8 mouse cellular contexts compared by ENCODE assay signal in genomic region chr5:136016014-136016876, GRCm38 (mm10). TPM values are rescaled to one million over a fixed set of nuclear protein-coding genes. Genes with fewer than 3 reads are reported as not detected.
DNase-seq lines count a peak whose midpoint lies in the region; ATAC-seq and TF ChIP-seq lines count a peak whose summit lies in the region.

No protein-coding gene starts in this region.

- no peak for ATAC-seq in forebrain, embryonic 13.5 days
- ATAC-seq in forebrain, embryonic 11.5 days (replicated peaks; ENCODE audit: low FRiP score) = no peak
- peak; percentile 41 for ATAC-seq in stomach, embryonic 16.5 days (ENCODE audit: insufficient read depth, low FRiP score)

- no peak for TF ChIP-seq CTCF in kidney, adult 2 months (conservative IDR thresholded peaks at IDR 0.05; ENCODE audit: insufficient read depth, insufficient read length, low read depth, low read length)

- no peak overlapping the region for H3K4me3 ChIP-seq in forebrain, embryonic 13.5 days
- no peak overlapping the region for H3K4me3 ChIP-seq in forebrain, embryonic 11.5 days (ENCODE audit: low read depth, low read length)
- no peak overlapping the region for H3K4me3 ChIP-seq in kidney, adult 2 months (ENCODE audit: insufficient read depth, low read depth, low read length)
- H3K4me3 ChIP-seq in stomach, embryonic 16.5 days (replicated peaks; ENCODE audit: low read length) = no peak overlapping the region

- H3K27me3 ChIP-seq in forebrain, embryonic 13.5 days = no peaks in the 10 kb centered on the region
- H3K27me3 ChIP-seq in forebrain, embryonic 11.5 days (ENCODE audit: control insufficient read depth, insufficient read depth, low read length) = no peaks in the 10 kb centered on the region
- no peaks in the 10 kb centered on the region for H3K27me3 ChIP-seq in kidney, adult 2 months (replicated peaks; ENCODE audit: control insufficient read depth, insufficient read depth, low read length)
- H3K27me3 ChIP-seq in stomach, embryonic 16.5 days (ENCODE audit: control insufficient read depth, insufficient read depth, low read length) = no peaks in the 10 kb centered on the region

- 66% methylated on average over 10 of the region's 10 CpGs for WGBS in forebrain, embryonic 13.5 days
- WGBS in forebrain, embryonic 11.5 days = 87% methylated on average over 10 of the region's 10 CpGs
- WGBS in kidney, adult 2 months = 53% methylated on average over 10 of the region's 10 CpGs
- WGBS in stomach, embryonic 16.5 days = 64% methylated on average over 10 of the region's 10 CpGs

- H3K9me3 ChIP-seq in forebrain, embryonic 13.5 days (replicated peaks) = no peaks in the 10 kb centered on the region
- no peaks in the 10 kb centered on the region for H3K9me3 ChIP-seq in forebrain, embryonic 11.5 days (ENCODE audit: control insufficient read depth, low read length)
- no peaks in the 10 kb centered on the region for H3K9me3 ChIP-seq in stomach, embryonic 16.5 days (replicated peaks; ENCODE audit: control insufficient read depth, low read length)

- peaks cover 46% of the 10 kb centered on the region for H3K36me3 ChIP-seq in forebrain, embryonic 13.5 days (ENCODE audit: poor library complexity, severe bottlenecking)
- H3K36me3 ChIP-seq in forebrain, embryonic 11.5 days (ENCODE audit: control insufficient read depth, insufficient read depth, low read length) = no peaks in the 10 kb centered on the region; the same call in 1 of the 2 replicates
- no peaks in the 10 kb centered on the region; the same call in 1 of the 2 replicates for H3K36me3 ChIP-seq in kidney, adult 2 months (ENCODE audit: control insufficient read depth, insufficient read depth, low read length)
- peaks cover 9% of the 10 kb centered on the region for H3K36me3 ChIP-seq in stomach, embryonic 16.5 days (ENCODE audit: control insufficient read depth, insufficient read depth, low read length)

- peaks cover 16% of the 10 kb centered on the region for H3K4me1 ChIP-seq in forebrain, embryonic 13.5 days
- no peaks in the 10 kb centered on the region for H3K4me1 ChIP-seq in forebrain, embryonic 11.5 days (replicated peaks; ENCODE audit: control insufficient read depth, insufficient read depth, low read length)
- H3K4me1 ChIP-seq in kidney, adult 2 months (ENCODE audit: control insufficient read depth, insufficient read depth, low read length) = 0 out of 2 replicates have a peak, but pooled peaks cover 2% of the 10 kb centered on the region
- H3K4me1 ChIP-seq in stomach, embryonic 16.5 days (ENCODE audit: control insufficient read depth, insufficient read depth, low read length) = peaks cover 24% of the 10 kb centered on the region

- H3K27ac ChIP-seq in forebrain, embryonic 13.5 days = peak overlapping the region; percentile 36
- no peak overlapping the region for H3K27ac ChIP-seq in forebrain, embryonic 11.5 days (ENCODE audit: low read depth, low read length)
- peak overlapping the region; percentile 77 for H3K27ac ChIP-seq in kidney, adult 2 months (ENCODE audit: insufficient read depth, low read depth, low read length)
- peak overlapping the region; percentile 90 for H3K27ac ChIP-seq in stomach, embryonic 16.5 days (ENCODE audit: low read length)

- TF ChIP-seq POLR2A in kidney, adult 2 months (IDR thresholded peaks at IDR 0.05; ENCODE audit: low read depth, low read length) = no peak

- H3K9ac ChIP-seq in forebrain, embryonic 13.5 days = 0 out of 2 replicates have a peak overlapping the region, but pooled peaks have one; percentile 35
- no peak overlapping the region for H3K9ac ChIP-seq in forebrain, embryonic 11.5 days (ENCODE audit: low read length)
- peak overlapping the region; percentile 24; the same call in 1 of the 2 replicates for H3K9ac ChIP-seq in stomach, embryonic 16.5 days (ENCODE audit: low read length)

- no peak for DNase-seq in forebrain, embryonic 11.5 days (ENCODE audit: low spot score)
- peak; percentile 67 for DNase-seq in urinary bladder, postnatal 14 days (ENCODE audit: low spot score)
- DNase-seq in urinary bladder, postnatal 10 days (ENCODE audit: low spot score) = no peak
- DNase-seq in kidney, adult 2 months = peak; percentile 75
- no peak for DNase-seq in right cerebral cortex, postnatal 25 days
- no peak for DNase-seq in T-cell, adult 2 months (ENCODE audit: low spot score)

- H3K4me2 ChIP-seq in forebrain, embryonic 13.5 days = no peak overlapping the region
- no peak overlapping the region for H3K4me2 ChIP-seq in forebrain, embryonic 11.5 days (ENCODE audit: low read depth, low read length, severe bottlenecking)
- H3K4me2 ChIP-seq in stomach, embryonic 16.5 days (ENCODE audit: low read depth, low read length) = 0 out of 2 replicates have a peak overlapping the region, but pooled peaks have one; percentile 16

RNA-seq across cellular contexts. Expression of gene Dtx2, which starts 21.6 kb away (rescaled TPM):
- polyA plus RNA-seq in forebrain, embryonic 13.5 days (2015; fragmentation: Nextera tagmentation; extraction: Ambion mirVana) = 25.5 and 27.2 TPM in 2 replicates
- 35.4 and 37.0 TPM in 2 replicates for polyA plus RNA-seq in forebrain, embryonic 11.5 days (2014; fragmentation: Nextera tagmentation; extraction: Ambion mirVana)
- 16.3 and 16.7 TPM in 2 replicates for polyA plus RNA-seq in kidney, adult 2 months (2012; rRNA removed)
- 23.7 and 24.5 TPM in 2 replicates for polyA plus RNA-seq in stomach, embryonic 16.5 days (2015; fragmentation: Nextera tagmentation; extraction: Ambion mirVana)

RNA-seq across cellular contexts. Expression of gene Upk3b, which starts 22.1 kb away (rescaled TPM):
- polyA plus RNA-seq in forebrain, embryonic 13.5 days (2015; fragmentation: Nextera tagmentation; extraction: Ambion mirVana) = not detected in 2 replicates
- polyA plus RNA-seq in forebrain, embryonic 11.5 days (2014; fragmentation: Nextera tagmentation; extraction: Ambion mirVana) = not detected in 2 replicates
- polyA plus RNA-seq in kidney, adult 2 months (2012; rRNA removed) = 7.7 and 8.1 TPM in 2 replicates
- polyA plus RNA-seq in stomach, embryonic 16.5 days (2015; fragmentation: Nextera tagmentation; extraction: Ambion mirVana) = 34.0 and 38.2 TPM in 2 replicates

RNA-seq across cellular contexts. Expression of gene Zp3, which starts 36.3 kb away (rescaled TPM):
- polyA plus RNA-seq in forebrain, embryonic 13.5 days (2015; fragmentation: Nextera tagmentation; extraction: Ambion mirVana) = not detected in 2 replicates
- not detected in 2 replicates for polyA plus RNA-seq in forebrain, embryonic 11.5 days (2014; fragmentation: Nextera tagmentation; extraction: Ambion mirVana)
- 0.08 TPM in 1 of 2 replicates, not detected in the other for polyA plus RNA-seq in kidney, adult 2 months (2012; rRNA removed)
- polyA plus RNA-seq in stomach, embryonic 16.5 days (2015; fragmentation: Nextera tagmentation; extraction: Ambion mirVana) = 1.8 and 2.0 TPM in 2 replicates

RNA-seq across cellular contexts. Expression of gene Upk3bl, which starts 38.0 kb away (rescaled TPM):
- polyA plus RNA-seq in forebrain, embryonic 13.5 days (2015; fragmentation: Nextera tagmentation; extraction: Ambion mirVana) = not detected in 2 replicates
- 0.77 and 0.80 TPM in 2 replicates for polyA plus RNA-seq in forebrain, embryonic 11.5 days (2014; fragmentation: Nextera tagmentation; extraction: Ambion mirVana)
- 0.52 and 0.96 TPM in 2 replicates for polyA plus RNA-seq in kidney, adult 2 months (2012; rRNA removed)
- polyA plus RNA-seq in stomach, embryonic 16.5 days (2015; fragmentation: Nextera tagmentation; extraction: Ambion mirVana) = 190 and 227 TPM in 2 replicates

RNA-seq across cellular contexts. Expression of gene Ssc4d, which starts 41.9 kb away (rescaled TPM):
- 0.48 TPM in 2 replicates for polyA plus RNA-seq in forebrain, embryonic 13.5 days (2015; fragmentation: Nextera tagmentation; extraction: Ambion mirVana)
- 1.2 and 1.5 TPM in 2 replicates for polyA plus RNA-seq in forebrain, embryonic 11.5 days (2014; fragmentation: Nextera tagmentation; extraction: Ambion mirVana)
- 4.3 and 5.0 TPM in 2 replicates for polyA plus RNA-seq in kidney, adult 2 months (2012; rRNA removed)
- 1.4 and 2.9 TPM in 2 replicates for polyA plus RNA-seq in stomach, embryonic 16.5 days (2015; fragmentation: Nextera tagmentation; extraction: Ambion mirVana)

Comparison
In these comparisons a context has a peak if more than half of its experiments do, and no peak if none do; other contexts are left out.
1. DNase-seq: peak in urinary bladder, postnatal 14 days (single experiment) and kidney, adult 2 months (single experiment); none in forebrain, embryonic 11.5 days (single experiment), urinary bladder, postnatal 10 days (single experiment), right cerebral cortex, postnatal 25 days (single experiment) and T-cell, adult 2 months (single experiment).